10 mouse cellular contexts compared by ENCODE assay signal in genomic region chr17:26941841-26942570, GRCm38 (mm10). TPM values are rescaled to one million over a fixed set of nuclear protein-coding genes. Genes with fewer than 3 reads are reported as not detected.
A peak's percentile ranks its signal among the peaks of the same experiment; 100 is the strongest.
DNase-seq lines count a peak whose midpoint lies in the region; ATAC-seq and TF ChIP-seq lines count a peak whose summit lies in the region.
"Had no signal": no experiment of that assay in that cellular context is flagged by ENCODE, and none has a peak within 500 bp of the region (broad histone marks: within the 10 kb centered on the region; RNA-seq: fewer than 3 reads in every experiment).

No protein-coding gene starts in this region.

- no peak for TF ChIP-seq CTCF in olfactory bulb, adult 2 months (IDR thresholded peaks at IDR 0.05; ENCODE audit: insufficient read depth, low read depth, low read length)

- peak overlapping the region; percentile 47 for H3K9ac ChIP-seq in liver, embryonic 11.5 days (ENCODE audit: low read depth, low read length)
- peak overlapping the region; percentile 68 for H3K9ac ChIP-seq in embryonic facial prominence, embryonic 13.5 days
- H3K9ac ChIP-seq in intestine, embryonic 16.5 days (ENCODE audit: low read depth, low read length), result peak overlapping the region; percentile 68

- ATAC-seq in liver, embryonic 11.5 days (replicated peaks; ENCODE audit: low FRiP score), result no peak
- no peak for ATAC-seq in embryonic facial prominence, embryonic 13.5 days (ENCODE audit: insufficient number of reproducible peaks, insufficient read depth, low FRiP score, low TSS enrichment, low read depth)
- ATAC-seq in intestine, embryonic 16.5 days, result no peak

- no peaks in the 10 kb centered on the region for H3K27me3 ChIP-seq in liver, embryonic 11.5 days (replicated peaks; ENCODE audit: control insufficient read depth, insufficient read depth, low read length)
- H3K27me3 ChIP-seq in embryonic facial prominence, embryonic 13.5 days, result no peaks in the 10 kb centered on the region
- H3K27me3 ChIP-seq in intestine, embryonic 16.5 days (replicated peaks; ENCODE audit: control insufficient read depth, insufficient read depth, low read length), result no peaks in the 10 kb centered on the region

- peak overlapping the region; percentile 98 for H3K4me2 ChIP-seq in liver, embryonic 11.5 days
- H3K4me2 ChIP-seq in embryonic facial prominence, embryonic 13.5 days, result peak overlapping the region; percentile 98
- H3K4me2 ChIP-seq in intestine, embryonic 16.5 days (ENCODE audit: low read depth, low read length), result peak overlapping the region; percentile 53

- no peaks in the 10 kb centered on the region for H3K36me3 ChIP-seq in liver, embryonic 11.5 days (ENCODE audit: control insufficient read depth, insufficient read depth, low read length)
- H3K36me3 ChIP-seq in embryonic facial prominence, embryonic 13.5 days, result peaks cover 15% of the 10 kb centered on the region
- no peaks in the 10 kb centered on the region for H3K36me3 ChIP-seq in intestine, embryonic 16.5 days (ENCODE audit: control insufficient read depth, insufficient read depth, low read length)

- peak overlapping the region; percentile 39 for H3K27ac ChIP-seq in liver, embryonic 11.5 days (ENCODE audit: low read depth, low read length)
- H3K27ac ChIP-seq in embryonic facial prominence, embryonic 13.5 days, result peak overlapping the region; percentile 96
- peak overlapping the region; percentile 51; the same call in 1 of the 2 replicates for H3K27ac ChIP-seq in intestine, embryonic 16.5 days (ENCODE audit: low read length)
- H3K27ac ChIP-seq in olfactory bulb, adult 2 months (ENCODE audit: insufficient read depth, low read depth, low read length), result peak overlapping the region; percentile 89

- 16% methylated on average over 4 of the region's 4 CpGs for WGBS in liver, embryonic 11.5 days
- WGBS in embryonic facial prominence, embryonic 13.5 days, result 8% methylated on average over 4 of the region's 4 CpGs
- 32% methylated on average over 4 of the region's 4 CpGs for WGBS in intestine, embryonic 16.5 days
- 6% methylated on average over 4 of the region's 4 CpGs for WGBS in olfactory bulb, adult 2 months

- H3K9me3 ChIP-seq in liver, embryonic 11.5 days (ENCODE audit: control insufficient read depth, low read length), result no peaks in the 10 kb centered on the region
- H3K9me3 ChIP-seq in embryonic facial prominence, embryonic 13.5 days, result no peaks in the 10 kb centered on the region
- H3K9me3 ChIP-seq in intestine, embryonic 16.5 days (ENCODE audit: control insufficient read depth, low read length), result no peaks in the 10 kb centered on the region
- H3K9me3 ChIP-seq: megakaryocyte, embryonic 14.5 days had no signal

- no peak for TF ChIP-seq POLR2A in olfactory bulb, adult 2 months (IDR thresholded peaks at IDR 0.05; ENCODE audit: insufficient read depth, low read depth, low read length)

- peak overlapping the region; percentile 59 for H3K4me3 ChIP-seq in liver, embryonic 11.5 days (ENCODE audit: low read depth, low read length)
- peak overlapping the region; percentile 49 for H3K4me3 ChIP-seq in embryonic facial prominence, embryonic 13.5 days
- peak overlapping the region; percentile 45 for H3K4me3 ChIP-seq in intestine, embryonic 16.5 days (ENCODE audit: low read length)
- peak overlapping the region; percentile 72 for H3K4me3 ChIP-seq in olfactory bulb, adult 2 months (ENCODE audit: insufficient read depth, low read depth, low read length)

- peaks cover 31% of the 10 kb centered on the region for H3K4me1 ChIP-seq in liver, embryonic 11.5 days (replicated peaks; ENCODE audit: control insufficient read depth, insufficient read depth, low read length)
- H3K4me1 ChIP-seq in embryonic facial prominence, embryonic 13.5 days, result peaks cover 60% of the 10 kb centered on the region
- H3K4me1 ChIP-seq in intestine, embryonic 16.5 days (ENCODE audit: control insufficient read depth, insufficient read depth, low read length), result peaks cover 29% of the 10 kb centered on the region
- peaks cover 53% of the 10 kb centered on the region for H3K4me1 ChIP-seq in olfactory bulb, adult 2 months (ENCODE audit: control insufficient read depth, insufficient read depth, low read length)

- no peak for DNase-seq in liver, embryonic 11.5 days (ENCODE audit: low spot score)
- DNase-seq in liver, result no peak
- DNase-seq in urinary bladder, postnatal 4 days (ENCODE audit: low spot score in 2 of 2), result no peak
- DNase-seq in left cerebral cortex, adult 8-10 months (ENCODE audit: low spot score in 2 of 2), result no peak
- no peak for DNase-seq in natural killer cell, adult 2 months (ENCODE audit: low spot score in 2 of 2)
- DNase-seq: cerebellum, postnatal 25 days had no signal

RNA-seq across cellular contexts. Expression of gene Syngap1, which starts 1.0 kb away (rescaled TPM):
- 1.4 and 1.6 TPM in 2 replicates for polyA plus RNA-seq in liver, embryonic 11.5 days (2014; fragmentation: Nextera tagmentation; extraction: Ambion mirVana)
- 3.4 and 3.7 TPM in 2 replicates for polyA plus RNA-seq in embryonic facial prominence, embryonic 13.5 days (2015; fragmentation: Nextera tagmentation; extraction: Ambion mirVana)
- 0.66 and 1.1 TPM in 2 replicates for polyA plus RNA-seq in intestine, embryonic 16.5 days (2015; fragmentation: Nextera tagmentation; extraction: Ambion mirVana)
- 50.4 and 503 TPM in 2 replicates for polyA plus RNA-seq in olfactory bulb, adult 2 months (2012; ENCODE audit: insufficient read depth, insufficient read length, low replicate concordance, missing spikeins)
- 100 to 1,000 TPM; 329 to 367 (median 348) TPM for total RNA-seq in left cerebral cortex, adult 8-10 months (2022)

RNA-seq across cellular contexts. Expression of gene Cuta, which starts 2.6 kb away (rescaled TPM):
- 159 and 171 TPM in 2 replicates for polyA plus RNA-seq in liver, embryonic 11.5 days (2014; fragmentation: Nextera tagmentation; extraction: Ambion mirVana)
- polyA plus RNA-seq in embryonic facial prominence, embryonic 13.5 days (2015; fragmentation: Nextera tagmentation; extraction: Ambion mirVana), result 162 and 180 TPM in 2 replicates
- polyA plus RNA-seq in intestine, embryonic 16.5 days (2015; fragmentation: Nextera tagmentation; extraction: Ambion mirVana), result 294 and 314 TPM in 2 replicates
- not detected in 2 replicates for polyA plus RNA-seq in olfactory bulb, adult 2 months (2012; ENCODE audit: insufficient read depth, insufficient read length, low replicate concordance, missing spikeins)
- 100 to 1,000 TPM in 2 of 4 experiments, 10 to 100 TPM in 2; 86.5 to 102 (median 97.7) TPM for total RNA-seq in left cerebral cortex, adult 8-10 months (2022)

RNA-seq across cellular contexts. Expression of gene Phf1, which starts 9.2 kb away (rescaled TPM):
- polyA plus RNA-seq in liver, embryonic 11.5 days (2014; fragmentation: Nextera tagmentation; extraction: Ambion mirVana), result 3.2 and 3.4 TPM in 2 replicates
- polyA plus RNA-seq in embryonic facial prominence, embryonic 13.5 days (2015; fragmentation: Nextera tagmentation; extraction: Ambion mirVana), result 12.7 and 15.4 TPM in 2 replicates
- 6.8 and 8.0 TPM in 2 replicates for polyA plus RNA-seq in intestine, embryonic 16.5 days (2015; fragmentation: Nextera tagmentation; extraction: Ambion mirVana)
- not detected in 2 replicates for polyA plus RNA-seq in olfactory bulb, adult 2 months (2012; ENCODE audit: insufficient read depth, insufficient read length, low replicate concordance, missing spikeins)
- total RNA-seq in left cerebral cortex, adult 8-10 months (2022), result 10 to 100 TPM; 37.2 to 42.2 (median 38.0) TPM

RNA-seq across cellular contexts. Expression of gene Kifc5b, which starts 25.1 kb away (rescaled TPM):
- 8.6 and 8.7 TPM in 2 replicates for polyA plus RNA-seq in liver, embryonic 11.5 days (2014; fragmentation: Nextera tagmentation; extraction: Ambion mirVana)
- 8.9 and 10.2 TPM in 2 replicates for polyA plus RNA-seq in embryonic facial prominence, embryonic 13.5 days (2015; fragmentation: Nextera tagmentation; extraction: Ambion mirVana)
- polyA plus RNA-seq in intestine, embryonic 16.5 days (2015; fragmentation: Nextera tagmentation; extraction: Ambion mirVana), result 5.3 and 6.5 TPM in 2 replicates
- polyA plus RNA-seq in olfactory bulb, adult 2 months (2012; ENCODE audit: insufficient read depth, insufficient read length, low replicate concordance, missing spikeins), result not detected in 2 replicates
- 1 to 10 TPM; 2.8 to 4.9 (median 3.5) TPM for total RNA-seq in left cerebral cortex, adult 8-10 months (2022)

RNA-seq across cellular contexts. Expression of gene Zbtb9, which starts 31.0 kb away (rescaled TPM):
- 9.7 and 9.9 TPM in 2 replicates for polyA plus RNA-seq in liver, embryonic 11.5 days (2014; fragmentation: Nextera tagmentation; extraction: Ambion mirVana)
- 16.0 and 16.1 TPM in 2 replicates for polyA plus RNA-seq in embryonic facial prominence, embryonic 13.5 days (2015; fragmentation: Nextera tagmentation; extraction: Ambion mirVana)
- 13.8 and 14.8 TPM in 2 replicates for polyA plus RNA-seq in intestine, embryonic 16.5 days (2015; fragmentation: Nextera tagmentation; extraction: Ambion mirVana)
- 109 TPM in 1 of 2 replicates, not detected in the other for polyA plus RNA-seq in olfactory bulb, adult 2 months (2012; ENCODE audit: insufficient read depth, insufficient read length, low replicate concordance, missing spikeins)
- total RNA-seq in left cerebral cortex, adult 8-10 months (2022), result 10 to 100 TPM; 13.1 to 15.9 (median 14.7) TPM

Comparison
In these comparisons a context has a peak if more than half of its experiments do, and no peak if none do; other contexts are left out.
1. H3K27ac ChIP-seq: peak in every context shown above with its lines; median percentile 96 in embryonic facial prominence, embryonic 13.5 days; 89 in olfactory bulb, adult 2 months; 51 in intestine, embryonic 16.5 days; 39 in liver, embryonic 11.5 days.
2. RNA of gene Syngap1, which starts 1.0 kb away (polyA plus RNA-seq): 50.4 to 503 TPM in olfactory bulb, adult 2 months; 3.4 to 3.7 TPM in embryonic facial prominence, embryonic 13.5 days, 1.4 to 1.6 TPM in liver, embryonic 11.5 days and 0.66 to 1.1 TPM in intestine, embryonic 16.5 days; every median in the first group is over 10 times any median in the second.
3. RNA of gene Cuta, which starts 2.6 kb away (polyA plus RNA-seq): 294 to 314 TPM in intestine, embryonic 16.5 days, 162 to 180 TPM in embryonic facial prominence, embryonic 13.5 days and 159 to 171 TPM in liver, embryonic 11.5 days; not detected in olfactory bulb, adult 2 months; every median in the first group is over 100 times any median in the second.
4. Peak in every context shown above with its lines, with median percentiles within 50 percentile points of each other: H3K4me2 ChIP-seq, H3K4me3 ChIP-seq and H3K9ac ChIP-seq.